Mouse (Mus musculus) adipocyte (in vitro differentiated cells): Measurements from ENCODE around the gene Dnajb12.

ENCODE experiments used
- DNase-seq: peaks from one replicate; pipeline ENCODE4 v3.0.0-alpha.2; 2016; ENCODE audit warnings: low spot score

Gene Dnajb12

GRCm38 (mm10) chr10:59879255-59880028 is at the start of gene Dnajb12:
Gene Dnajb12 (plus strand): TSS chr10:59879556.
- DNase-seq = peak; percentile 94

DNA sequence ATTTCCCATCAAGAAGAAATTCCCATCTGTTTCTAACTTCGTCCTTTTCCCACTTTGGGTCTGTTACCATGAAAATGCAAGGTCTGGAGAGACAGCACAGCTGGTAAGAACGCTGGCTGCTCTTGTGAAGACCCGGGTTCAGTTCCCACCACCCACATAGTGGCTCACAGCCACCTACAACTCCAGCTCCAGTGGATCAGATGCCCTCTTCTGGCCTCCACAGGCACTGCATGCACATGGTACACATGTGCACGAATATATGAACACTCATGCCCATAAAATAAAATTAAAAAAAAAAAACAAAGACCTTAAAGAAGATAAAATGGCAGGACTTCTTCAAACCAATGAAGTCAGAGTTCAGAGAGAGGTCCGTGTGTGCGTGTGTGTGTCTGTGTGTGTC is 49.5 kb upstream of the Dnajb12 start:
- no peak for DNase-seq

- DNase-seq = no peak
Measured at GRCm38 (mm10) chr10:59831950-59832349, 47.4 kb upstream of the Dnajb12 start.

DNA sequence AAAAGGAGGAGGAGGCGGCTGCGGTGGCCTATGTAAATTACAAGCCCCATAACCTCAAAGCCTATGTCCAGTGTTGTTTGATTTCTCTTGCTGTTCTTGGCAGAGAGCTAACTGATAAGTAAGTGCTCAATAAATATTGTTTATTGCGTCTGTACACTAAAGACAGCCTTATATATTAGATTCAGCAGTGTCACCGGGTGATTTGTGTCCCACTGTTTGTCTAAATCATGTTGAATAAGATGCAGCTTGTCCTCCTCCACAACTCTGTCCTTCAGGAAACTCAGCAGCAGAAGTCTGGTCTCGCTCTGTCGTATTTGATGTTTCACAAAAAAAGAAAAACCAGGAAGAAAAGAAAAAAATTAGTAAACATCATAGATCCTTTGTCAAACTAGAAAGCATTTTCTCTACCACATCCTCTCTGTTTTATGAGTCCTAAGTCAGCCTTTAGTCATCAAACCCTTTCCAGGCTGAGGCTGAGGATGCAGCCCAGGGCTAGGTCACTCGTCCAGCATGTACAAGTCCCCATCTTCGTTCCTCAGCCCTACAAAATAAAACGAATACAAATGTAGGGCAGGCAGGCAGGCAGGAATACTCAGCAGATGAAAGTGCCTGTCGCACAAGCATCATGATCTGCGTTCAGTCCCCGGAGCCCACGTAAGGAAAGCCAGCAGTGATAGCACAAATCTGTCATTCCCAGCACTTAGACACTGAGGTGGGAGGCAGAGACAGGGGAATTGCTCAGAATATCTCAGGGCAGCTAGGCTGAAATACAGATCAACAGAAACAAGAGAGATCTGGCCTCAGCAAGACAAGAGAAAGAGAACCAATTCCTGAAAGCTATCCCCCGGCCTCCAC is 43.8 kb upstream of the Dnajb12 start:
- no peak for DNase-seq

DNA sequence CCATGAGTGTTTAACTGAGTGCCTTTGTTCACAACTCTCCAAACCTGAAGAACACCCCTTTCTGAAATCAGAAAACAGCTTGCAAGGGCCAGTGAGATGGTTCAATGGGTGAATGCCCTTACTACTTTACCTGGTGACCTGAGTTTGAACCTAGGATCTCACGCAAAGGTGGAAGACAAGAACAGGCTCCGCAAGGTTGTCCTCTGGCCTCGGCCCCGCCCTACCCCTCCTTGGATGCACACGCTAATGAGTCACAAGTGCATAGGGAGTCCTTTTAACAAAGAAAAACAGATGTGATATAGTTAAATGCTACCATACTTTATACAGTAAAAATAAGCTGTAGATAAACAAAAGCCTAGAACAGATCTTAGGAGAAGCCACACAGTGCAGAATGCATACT is 41.9 kb upstream of the Dnajb12 start:
- DNase-seq = no peak

- no peak for DNase-seq
Measured at GRCm38 (mm10) chr10:59841434-59841833, 37.9 kb upstream of the Dnajb12 start.

DNA sequence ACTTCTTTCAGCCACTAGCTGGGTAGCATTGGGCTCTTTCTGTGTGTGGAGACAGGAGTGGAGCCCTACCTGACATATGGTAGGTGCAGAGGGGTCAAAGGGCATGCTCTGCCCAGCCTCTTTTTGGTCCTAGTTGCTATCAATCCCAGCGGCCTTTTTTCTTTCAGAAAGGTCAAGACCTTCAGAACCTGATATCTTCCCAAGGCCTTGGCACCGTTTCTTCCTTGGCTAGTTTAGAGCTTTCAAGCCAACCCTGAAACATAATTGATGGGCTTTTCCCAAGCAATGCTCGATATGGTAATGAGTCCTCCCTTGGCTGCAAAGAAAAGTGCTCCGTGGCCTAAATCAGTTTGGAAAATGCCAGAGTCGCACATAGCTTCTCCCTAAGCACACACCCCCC is 36.2 kb upstream of the Dnajb12 start:
- no peak for DNase-seq

DNA sequence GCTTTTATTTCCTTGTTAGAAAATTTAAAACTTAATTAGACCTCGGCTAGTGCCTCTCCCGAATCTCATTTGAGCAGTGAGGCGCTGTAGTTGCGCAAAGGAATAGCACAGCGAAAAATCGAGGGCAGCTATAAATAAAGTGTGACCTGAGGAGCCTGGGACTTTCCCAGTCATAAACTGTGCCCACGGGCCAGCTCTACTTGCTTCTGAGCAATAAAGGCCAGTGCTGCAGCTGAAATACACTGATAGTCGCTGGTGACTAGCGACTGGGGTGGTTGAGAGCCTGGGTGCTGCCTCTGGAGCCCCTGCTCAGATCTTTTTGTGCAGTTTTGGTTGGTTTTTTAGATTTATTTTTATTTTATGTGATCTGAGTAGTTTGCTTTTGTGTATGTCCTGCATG is 34.7 kb upstream of the Dnajb12 start:
- peak; percentile 8 for DNase-seq

GRCm38 (mm10) chr10:59846416-59846815 is 32.9 kb upstream of the Dnajb12 start:
- no peak for DNase-seq

- no peak for DNase-seq
Measured at GRCm38 (mm10) chr10:59848079-59848877, 31.1 kb upstream of the Dnajb12 start.

- no peak for DNase-seq
Measured at GRCm38 (mm10) chr10:59848953-59849352, 30.4 kb upstream of the Dnajb12 start.

GRCm38 (mm10) chr10:59849371-59849770 is 30.0 kb upstream of the Dnajb12 start:
- DNase-seq = no peak

GRCm38 (mm10) chr10:59857157-59857556 is 22.2 kb upstream of the Dnajb12 start:
- peak; percentile 25 for DNase-seq

- DNase-seq = no peak
Measured at GRCm38 (mm10) chr10:59860684-59861083, 18.7 kb upstream of the Dnajb12 start.

GRCm38 (mm10) chr10:59861201-59861600 is 18.2 kb upstream of the Dnajb12 start:
- DNase-seq = no peak

- DNase-seq = no peak
Measured at GRCm38 (mm10) chr10:59862816-59863440, 16.4 kb upstream of the Dnajb12 start.

DNA sequence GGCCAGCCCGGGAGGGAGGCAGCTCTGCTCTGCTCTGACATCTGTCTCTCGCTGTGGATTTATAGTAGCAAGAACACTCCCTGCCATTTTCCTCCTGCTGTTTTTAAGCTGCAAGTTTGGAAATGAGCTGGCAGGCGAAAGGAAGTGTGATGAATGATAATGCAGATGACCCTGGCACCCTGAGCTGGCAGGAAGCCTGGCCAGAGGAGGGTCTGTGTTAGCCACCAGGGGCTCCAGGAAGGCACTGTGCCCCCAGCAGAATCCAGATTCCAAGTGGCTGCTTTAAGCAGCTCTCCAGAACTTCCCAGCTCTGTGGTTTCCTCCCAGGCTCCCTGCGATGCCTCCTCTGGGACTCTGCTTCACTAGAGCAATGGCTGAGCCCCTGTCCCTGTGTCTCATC is 15.7 kb upstream of the Dnajb12 start:
- no peak for DNase-seq

DNA sequence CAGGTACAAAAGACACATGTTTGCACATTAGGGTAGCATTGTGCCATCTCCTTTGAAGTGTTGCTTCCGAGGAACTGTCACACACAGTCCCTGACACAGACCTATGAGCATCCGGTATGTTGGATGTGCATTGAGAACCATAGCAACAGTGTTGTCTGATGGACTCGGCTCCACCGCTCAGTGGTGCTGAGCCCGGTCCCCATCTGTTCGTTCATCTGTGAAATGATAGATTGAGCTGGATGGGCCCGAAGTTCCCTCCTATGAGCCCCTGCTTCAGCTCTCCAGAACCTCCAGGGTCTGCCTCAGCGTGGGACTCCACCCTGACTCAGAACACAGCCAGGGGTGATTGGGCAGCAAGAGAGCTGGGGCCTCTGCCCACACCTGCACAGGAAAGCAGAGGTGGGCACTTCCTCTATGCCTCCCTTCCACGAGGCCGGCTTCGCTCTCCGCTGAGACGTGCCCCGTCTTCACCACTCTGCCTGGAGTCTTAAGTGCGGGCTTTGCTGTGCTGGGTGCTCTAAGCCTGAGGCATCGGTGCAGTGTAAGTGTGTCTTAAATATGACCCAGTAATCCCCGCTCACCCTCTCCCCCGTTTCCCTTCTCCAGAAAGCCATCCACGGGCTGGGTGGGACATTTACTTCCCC is 15.0 kb upstream of the Dnajb12 start:
- DNase-seq = no peak

DNA sequence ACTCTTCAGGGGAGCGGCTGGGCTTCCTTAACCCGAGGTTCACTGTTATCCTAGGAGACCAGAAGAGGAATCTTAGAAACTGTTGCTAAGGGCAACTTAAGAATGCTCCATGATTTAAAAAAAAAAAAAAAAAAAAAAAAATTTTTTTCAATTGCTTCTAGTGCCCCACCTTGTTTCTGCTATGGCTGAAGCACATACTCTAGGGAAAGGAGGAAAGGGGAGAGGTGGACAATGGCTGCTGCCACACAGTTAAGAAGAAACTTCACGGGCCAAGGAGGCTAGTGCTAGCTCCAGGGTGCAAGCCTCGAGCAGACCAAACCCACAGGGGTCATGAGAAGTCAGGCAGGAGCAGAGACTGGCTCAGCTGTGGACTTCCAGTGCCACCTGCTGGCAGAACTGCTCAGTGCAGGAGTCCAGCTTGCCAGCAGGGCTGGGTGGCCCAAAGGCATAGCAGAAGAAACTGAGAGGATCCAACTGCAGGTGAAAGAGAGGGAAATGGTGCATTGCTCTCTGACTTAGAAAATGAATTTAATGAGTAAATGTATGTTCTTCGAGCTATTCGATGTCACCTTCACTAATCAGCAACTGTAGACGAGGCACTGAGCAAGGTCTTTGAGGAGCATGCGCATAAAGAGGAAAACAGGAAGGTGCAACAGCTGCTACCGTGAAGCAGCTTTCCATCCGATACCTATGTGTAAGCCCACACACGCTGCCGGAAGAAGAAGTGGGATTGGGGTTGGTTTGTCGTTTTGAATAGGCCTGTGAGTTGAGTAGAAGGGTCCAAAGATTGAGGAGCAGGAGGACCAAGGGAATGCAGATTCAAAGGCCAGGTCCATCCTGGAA is 14.3 kb upstream of the Dnajb12 start:
- peak; percentile 86 for DNase-seq

DNA sequence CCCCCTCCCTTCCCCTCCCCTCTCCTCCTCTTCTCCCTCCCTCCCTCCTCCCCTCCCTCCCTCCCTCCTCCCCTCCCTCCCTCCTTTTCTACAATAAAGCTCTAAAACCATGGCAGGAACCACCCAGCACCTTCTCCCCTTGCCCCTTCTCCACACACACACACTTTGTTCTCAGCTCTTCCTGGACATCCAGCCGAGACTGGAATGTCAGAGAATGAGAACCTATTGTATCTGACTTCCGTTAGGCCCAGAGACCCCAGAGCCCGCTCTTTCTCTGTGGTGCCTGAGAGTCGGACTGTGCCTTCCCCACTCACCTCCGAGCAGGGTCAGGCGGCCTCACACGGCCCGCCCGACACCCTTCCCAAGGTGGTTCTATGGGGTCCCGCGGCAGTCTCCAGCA is 11.1 kb upstream of the Dnajb12 start:
- DNase-seq = no peak

- DNase-seq = no peak
Measured at GRCm38 (mm10) chr10:59870038-59870437, 9.3 kb upstream of the Dnajb12 start.
